Mouse (Mus musculus) lung, postnatal 0 days (tissue): ENCODE results near the gene Kpnb1.

ENCODE experiments used
- CTCF ChIP-seq: IDR thresholded peaks from 2 replicates; pipeline ENCODE4 v1.5.1; 2016; ENCODE audit warnings: antibody characterized with exemption, mild to moderate bottlenecking
- EP300 ChIP-seq: IDR thresholded peaks from 2 replicates; pipeline ENCODE4 v1.6.1; 2016; ENCODE audit warnings: antibody characterized with exemption, mild to moderate bottlenecking, control low read depth

DNA sequence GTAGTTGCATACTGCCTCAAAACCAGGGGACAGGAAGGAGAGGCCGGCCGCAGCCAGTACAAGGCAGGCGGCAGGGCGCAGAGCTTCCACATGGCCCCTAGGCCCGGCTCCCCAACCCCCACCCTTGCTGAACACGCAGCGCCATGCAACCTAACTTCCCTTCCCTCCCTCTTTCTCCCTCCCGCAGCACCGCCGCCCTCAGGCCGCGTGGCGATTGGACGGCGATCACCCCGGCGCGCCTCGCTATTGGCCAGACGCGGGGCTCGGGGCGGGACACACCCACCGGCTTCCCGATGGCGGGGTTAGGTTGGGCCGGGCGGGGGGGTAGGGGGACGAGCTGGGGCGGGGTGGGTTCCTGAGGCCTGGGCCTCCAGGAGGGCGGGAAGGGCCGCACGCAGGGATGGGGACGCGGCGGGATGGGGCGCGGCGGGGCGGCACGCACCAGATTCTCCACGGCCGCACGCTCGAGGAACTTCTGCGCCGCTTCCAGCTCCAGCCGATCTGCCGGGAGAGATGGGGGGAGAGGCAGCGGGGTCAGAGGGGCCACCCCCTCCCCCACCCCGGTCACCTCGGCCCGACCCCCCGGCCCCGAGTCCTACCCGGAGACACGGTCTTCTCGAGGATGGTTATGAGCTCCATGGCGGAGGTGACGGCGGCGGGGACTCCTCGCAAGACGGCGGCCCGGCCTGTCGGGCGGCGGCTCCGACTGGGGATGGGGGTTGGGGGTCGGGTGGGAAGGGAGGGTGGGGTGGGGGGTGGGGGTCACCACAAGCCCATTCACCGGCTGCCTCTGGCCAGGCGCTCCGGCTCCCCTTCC is 526 bp downstream of the Kpnb1 start:
- TF ChIP-seq CTCF = peak; percentile 18
- no peak for TF ChIP-seq EP300
